Mouse (Mus musculus) liver, embryonic 13.5 days (tissue): ENCODE measurements around the gene Spata21. TPM values are rescaled to one million over a fixed set of nuclear protein-coding genes. Genes with fewer than 3 reads are reported as not detected.

Experiments
- ATAC-seq: fragments of 200-750 bp; cut with Nextera tagmentation; 2 replicates; pipeline ENCODE4 v1.8.0; 2017; ENCODE audit warnings: low read depth, mild to moderate bottlenecking, moderate number of reproducible peaks, moderate library complexity
- DNase-seq: peaks from one replicate; pipeline ENCODE4 v3.0.0; 2022
- H3K27ac ChIP-seq: fragments of 300-500 bp; sonication (generic); 2 replicates; pipeline ENCODE4 v1.5.1; 2015; ENCODE audit warnings: moderate library complexity, mild to moderate bottlenecking, inconsistent platforms
- H3K27me3 ChIP-seq: fragments of 300-500 bp; sonication (generic); 2 replicates; pipeline ENCODE4 v1.6.1; 2015; ENCODE audit warnings: mild to moderate bottlenecking, inconsistent platforms
- H3K36me3 ChIP-seq: fragments of 300-500 bp; sonication (generic); 2 replicates; pipeline ENCODE4 v1.6.1; 2015; ENCODE audit warnings: mild to moderate bottlenecking, inconsistent platforms
- H3K4me1 ChIP-seq: fragments of 300-500 bp; sonication (generic); replicated peaks from 2 replicates; pipeline ENCODE4 v1.6.1; 2015; ENCODE audit warnings: inconsistent platforms
- H3K4me2 ChIP-seq: fragments of 300-500 bp; sonication (generic); 2 replicates; pipeline ENCODE4 v1.6.1; 2015; ENCODE audit warnings: inconsistent platforms, mild to moderate bottlenecking, moderate library complexity
- H3K4me3 ChIP-seq: fragments of 300-500 bp; sonication (generic); replicated peaks from 2 replicates; pipeline ENCODE4 v1.5.1; 2015; ENCODE audit warnings: mild to moderate bottlenecking, inconsistent platforms
- H3K9ac ChIP-seq: fragments of 300-500 bp; sonication (generic); 2 replicates; pipeline ENCODE4 v1.6.1; 2015; ENCODE audit warnings: mild to moderate bottlenecking, inconsistent platforms
- H3K9me3 ChIP-seq: fragments of 300-500 bp; sonication (generic); replicated peaks from 2 replicates; pipeline ENCODE4 v1.6.1; 2016; ENCODE audit warnings: inconsistent platforms
- WGBS: fragments of 180-500 bp; shearing (Covaris S2); methylation state at CpG from one replicate; pipeline ENCODE4 v1.1.7; 2015; ENCODE audit not compliant: insufficient replicate concordance; 5-methylcytosine and 5-hydroxymethylcytosine counted together
- polyA plus RNA-seq: library from polyadenylated mRNA; unstranded; fragments of >200 nt; fragmentation: Nextera tagmentation; extraction: Ambion mirVana; gene quantifications from 2 replicates; pipeline ENCODE4 v1.2.1, GENCODE M21; 2015

Spata21 gene
- polyA plus RNA-seq, 1 experiment from 2014 or later, result not detected

- Histone ChIP-seq H3K4me3 (no peak overlapping the region), H3K4me1 (no peaks in the 10 kb centered on the region), H3K36me3 (peaks cover 19% of the 10 kb centered on the region), H3K27ac (no peak overlapping the region), H3K4me2 (no peak overlapping the region), H3K9me3 (no peaks in the 10 kb centered on the region; the same call in 1 of the 2 replicates), H3K27me3 (no peaks in the 10 kb centered on the region), H3K9ac (no peak overlapping the region)
- ATAC-seq, result no peak
- WGBS, result 69% methylated on average over 16 of the region's 16 CpGs
- no peak for DNase-seq
These were observed 18.5 kb downstream of the Spata21 start for GRCm38 (mm10) chr4:141106526-141107183.

DNA sequence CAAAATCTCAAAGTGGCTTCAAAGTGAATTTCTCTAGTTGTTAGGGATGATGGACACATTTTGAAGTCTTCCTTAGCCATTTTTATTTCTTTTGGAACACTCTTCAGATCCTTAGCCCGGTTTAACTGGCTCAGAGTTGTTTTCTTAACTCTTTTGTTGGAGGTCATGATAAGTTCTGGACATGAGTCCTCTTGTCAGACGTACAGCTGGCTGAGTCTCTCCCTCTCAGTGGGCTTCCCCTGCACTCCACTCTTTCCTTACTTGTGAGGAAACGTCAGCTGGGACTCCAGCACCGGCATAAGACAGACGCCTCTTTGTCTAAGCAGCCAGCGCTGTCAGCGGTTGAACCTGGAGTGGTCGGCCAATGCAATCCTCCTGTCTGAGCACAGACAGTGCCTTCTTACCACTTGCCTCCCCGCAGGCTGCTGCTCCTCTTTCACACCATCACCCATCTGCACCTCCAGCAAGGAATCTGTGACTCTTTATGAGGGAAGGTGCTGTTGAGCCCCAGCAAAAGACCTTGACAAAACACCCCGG is 20.1 kb downstream of the Spata21 start:
- H3K36me3 ChIP-seq, result peaks cover 34% of the 10 kb centered on the region
- H3K9me3 ChIP-seq, result no peaks in the 10 kb centered on the region; the same call in 1 of the 2 replicates
- H3K4me2 ChIP-seq, result no peak overlapping the region
- H3K27me3 ChIP-seq, result no peaks in the 10 kb centered on the region
- no peak overlapping the region for H3K9ac ChIP-seq
- DNase-seq (no peak), ATAC-seq (no peak)
- no peaks in the 10 kb centered on the region for H3K4me1 ChIP-seq
- whole genome bisulfite sequencing, result 52% methylated on average over 10 of the region's 10 CpGs
- no peak overlapping the region for H3K27ac ChIP-seq
- no peak overlapping the region for H3K4me3 ChIP-seq

DNA sequence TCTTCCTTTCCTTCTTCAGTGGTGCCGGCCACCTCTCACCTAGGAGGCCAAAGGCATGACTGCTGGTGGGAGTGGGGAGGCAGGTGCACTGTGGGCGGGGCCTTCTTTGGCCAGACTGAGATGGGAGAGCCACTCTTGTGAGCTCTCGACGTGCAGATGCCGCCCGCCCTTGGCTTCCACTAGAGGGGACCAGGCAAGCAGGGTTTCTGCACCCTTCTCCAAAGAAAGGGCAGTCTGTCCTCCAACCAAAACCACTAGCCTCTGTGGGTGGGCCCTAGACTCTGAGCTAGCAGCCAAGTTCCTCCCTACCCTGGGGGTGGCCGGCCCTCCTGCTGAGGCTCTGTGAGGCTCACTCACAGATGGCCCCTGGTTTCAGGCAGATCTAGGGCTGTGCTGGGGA is 25.7 kb downstream of the Spata21 start:
- peaks cover 7% of the 10 kb centered on the region for H3K4me1 ChIP-seq
- no peak overlapping the region for H3K4me2 ChIP-seq
- WGBS, result 72% methylated on average over 7 of the region's 7 CpGs
- no peak overlapping the region for H3K4me3 ChIP-seq
- no peak overlapping the region for H3K27ac ChIP-seq
- no peak overlapping the region for H3K9ac ChIP-seq
- no peaks in the 10 kb centered on the region for H3K27me3 ChIP-seq
- ATAC-seq (no peak), DNase-seq (no peak)
- peaks cover 85% of the 10 kb centered on the region for H3K36me3 ChIP-seq
- H3K9me3 ChIP-seq, result no peaks in the 10 kb centered on the region; the same call in 1 of the 2 replicates

DNA sequence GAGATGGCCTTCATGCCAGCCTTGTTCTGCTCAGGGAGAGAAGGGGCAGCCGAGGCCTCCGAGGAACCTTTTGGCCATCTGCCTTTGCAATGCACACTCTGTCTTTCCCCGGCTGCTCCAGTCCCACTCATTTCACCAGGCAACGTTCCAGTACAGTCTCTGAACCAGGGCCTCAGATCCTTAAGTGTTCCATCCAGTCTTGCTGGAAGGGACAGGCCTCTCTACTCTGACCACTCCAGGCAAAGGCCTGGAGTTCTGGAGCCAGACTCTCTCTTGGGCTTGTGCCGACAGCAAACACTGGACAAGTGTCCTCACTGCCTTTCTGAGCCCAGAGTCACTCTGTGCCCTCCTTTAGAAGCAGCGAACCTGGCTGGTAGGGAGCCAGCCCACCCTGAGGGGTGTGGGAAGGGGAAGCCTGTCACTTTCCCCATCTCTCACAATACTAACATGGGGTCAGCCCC is 26.4 kb downstream of the Spata21 start:
- peaks cover 85% of the 10 kb centered on the region for H3K36me3 ChIP-seq

DNA sequence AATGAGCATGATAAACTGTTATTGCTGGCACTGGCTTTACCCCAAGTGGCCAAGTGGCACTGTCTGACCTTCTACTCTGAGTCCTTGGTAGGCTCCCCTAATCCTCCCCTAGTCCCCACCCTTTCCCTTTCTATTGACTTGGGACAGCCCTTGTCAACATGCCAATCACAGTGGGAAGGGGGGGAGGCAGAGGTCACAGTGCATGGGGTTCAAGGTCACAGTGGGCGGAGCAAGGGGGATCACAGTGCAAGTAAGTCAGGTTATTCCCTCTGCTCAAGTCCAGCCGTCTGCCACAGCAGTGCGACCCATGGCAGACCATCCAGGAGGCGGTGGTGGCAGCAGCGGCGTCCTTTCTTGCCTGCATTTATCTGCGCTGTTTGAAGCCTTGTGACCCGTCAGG is 27.3 kb downstream of the Spata21 start:
- ATAC-seq (peak; percentile 15; the same call in 1 of the 2 replicates), DNase-seq (no peak)
- Histone ChIP-seq H3K27ac (no peak overlapping the region), H3K4me1 (peaks cover 12% of the 10 kb centered on the region), H3K4me2 (no peak overlapping the region), H3K4me3 (no peak overlapping the region), H3K9me3 (no peaks in the 10 kb centered on the region; the same call in 1 of the 2 replicates), H3K27me3 (no peaks in the 10 kb centered on the region), H3K36me3 (peaks cover 84% of the 10 kb centered on the region), H3K9ac (no peak overlapping the region)
- 75% methylated on average over 8 of the region's 8 CpGs for WGBS

More for the DNA sequence above, 26.4 kb downstream of the Spata21 start:
- ATAC-seq (no peak), DNase-seq (no peak)
- Histone ChIP-seq H3K9ac (no peak overlapping the region), H3K4me1 (peaks cover 12% of the 10 kb centered on the region), H3K9me3 (no peaks in the 10 kb centered on the region; the same call in 1 of the 2 replicates), H3K27ac (no peak overlapping the region), H3K27me3 (no peaks in the 10 kb centered on the region), H3K4me2 (no peak overlapping the region), H3K4me3 (no peak overlapping the region)
- WGBS, result 87% methylated on average over 6 of the region's 6 CpGs

GRCm38 (mm10) chr4:141118691-141119090 is 30.6 kb downstream of the Spata21 start:
- peaks cover 36% of the 10 kb centered on the region for H3K4me1 ChIP-seq
- H3K4me3 ChIP-seq, result no peak overlapping the region
- DNase-seq (no peak), ATAC-seq (no peak)
- H3K36me3 ChIP-seq, result peaks cover 58% of the 10 kb centered on the region
- H3K9ac ChIP-seq, result no peak overlapping the region
- H3K27ac ChIP-seq, result no peak overlapping the region
- no peaks in the 10 kb centered on the region for H3K27me3 ChIP-seq
- WGBS, result 67% methylated on average over 4 of the region's 4 CpGs
- no peaks in the 10 kb centered on the region for H3K9me3 ChIP-seq
- H3K4me2 ChIP-seq, result no peak overlapping the region

DNA sequence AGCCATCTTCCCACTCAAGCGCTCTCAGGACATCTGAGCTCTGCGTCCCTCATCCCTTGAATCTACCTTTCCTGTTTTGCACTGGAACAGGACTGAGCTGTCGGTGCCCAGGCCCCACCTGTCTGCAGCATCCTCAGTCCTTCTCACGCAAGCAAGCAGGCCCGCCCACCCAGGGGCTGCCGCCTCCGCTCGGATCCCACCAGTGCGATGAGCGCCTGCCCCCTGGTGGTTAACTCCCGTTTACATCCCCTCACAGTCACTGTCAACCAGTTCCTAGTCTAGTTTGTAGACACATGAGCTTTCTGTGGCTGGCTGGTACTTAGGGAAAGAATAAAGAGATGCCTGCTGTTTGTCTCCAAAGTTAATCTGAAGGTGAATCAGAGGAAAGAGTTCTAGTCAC is 32.6 kb downstream of the Spata21 start:
- no peaks in the 10 kb centered on the region for H3K9me3 ChIP-seq
- no peak for DNase-seq
- 37% methylated on average over 11 of the region's 11 CpGs for WGBS
- no peak overlapping the region for H3K4me2 ChIP-seq
- no peaks in the 10 kb centered on the region for H3K27me3 ChIP-seq
- H3K36me3 ChIP-seq, result peaks cover 40% of the 10 kb centered on the region
- no peak overlapping the region for H3K27ac ChIP-seq
- H3K4me3 ChIP-seq, result no peak overlapping the region
- no peak overlapping the region for H3K9ac ChIP-seq
- peaks cover 50% of the 10 kb centered on the region for H3K4me1 ChIP-seq
- peak; percentile 34; the same call in 1 of the 2 replicates for ATAC-seq

- peaks cover 60% of the 10 kb centered on the region for H3K4me1 ChIP-seq
- H3K27me3 ChIP-seq, result no peaks in the 10 kb centered on the region
- H3K9ac ChIP-seq, result no peak overlapping the region
- no peak overlapping the region; the same call in 1 of the 2 replicates for H3K27ac ChIP-seq
- DNase-seq (no peak), ATAC-seq (no peak)
- H3K9me3 ChIP-seq, result no peaks in the 10 kb centered on the region
- 80% methylated on average over 7 of the region's 7 CpGs for WGBS
- H3K36me3 ChIP-seq, result peaks cover 20% of the 10 kb centered on the region
- no peak overlapping the region for H3K4me3 ChIP-seq
- H3K4me2 ChIP-seq, result no peak overlapping the region
These were observed 34.5 kb downstream of the Spata21 start for GRCm38 (mm10) chr4:141122663-141123062.

- WGBS, result 42% methylated on average over 1 of the region's 1 CpGs
- Histone ChIP-seq H3K36me3 (peaks cover 16% of the 10 kb centered on the region), H3K4me2 (no peak overlapping the region), H3K27ac (no peak overlapping the region), H3K4me3 (no peak overlapping the region), H3K9me3 (no peaks in the 10 kb centered on the region), H3K9ac (no peak overlapping the region), H3K27me3 (no peaks in the 10 kb centered on the region), H3K4me1 (peaks cover 60% of the 10 kb centered on the region)
- DNase-seq, result no peak
- ATAC-seq, result no peak
These were observed 34.9 kb downstream of the Spata21 start for GRCm38 (mm10) chr4:141123065-141123464.

DNA sequence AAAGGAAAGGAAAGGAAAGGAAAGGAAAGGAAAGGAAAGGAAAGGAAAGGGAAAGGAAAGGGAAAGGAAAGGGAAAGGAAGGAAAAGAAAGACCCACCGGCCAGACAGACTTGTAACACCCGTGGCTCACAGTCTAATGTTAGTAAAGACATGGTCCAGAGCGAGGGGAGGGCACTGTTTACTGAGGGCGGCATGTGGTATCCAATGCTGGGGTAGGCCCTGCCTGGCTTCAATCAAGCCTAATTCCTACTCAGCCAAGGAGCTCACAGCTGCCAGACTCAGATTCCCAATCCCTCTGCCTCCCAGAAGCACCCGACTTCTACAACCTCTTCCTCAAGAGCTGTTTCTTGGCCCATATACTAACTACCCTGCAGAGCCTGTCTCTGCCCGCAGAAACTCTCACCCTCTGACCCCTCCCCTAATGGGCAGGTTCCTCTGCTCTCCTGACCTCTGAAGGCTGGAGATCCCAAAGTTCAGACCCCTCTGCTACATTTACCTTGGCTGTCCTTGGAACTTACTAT is 41.1 kb downstream of the Spata21 start:
- peak overlapping the region; percentile 61 for H3K27ac ChIP-seq
- H3K4me3 ChIP-seq, result no peak overlapping the region
- ATAC-seq, result 0 out of 2 replicates have a peak, but pooled peaks have one; percentile 19
- no peaks in the 10 kb centered on the region for H3K9me3 ChIP-seq
- no peak overlapping the region for H3K4me2 ChIP-seq
- H3K9ac ChIP-seq, result no peak overlapping the region
- WGBS, result 60% methylated on average over 6 of the region's 6 CpGs
- peaks cover 69% of the 10 kb centered on the region for H3K4me1 ChIP-seq
- no peaks in the 10 kb centered on the region for H3K27me3 ChIP-seq
- H3K36me3 ChIP-seq, result peaks cover 8% of the 10 kb centered on the region; the same call in 1 of the 2 replicates
- no peak for DNase-seq

GRCm38 (mm10) chr4:141130704-141131342 is 42.7 kb downstream of the Spata21 start:
- Histone ChIP-seq H3K4me3 (0 out of 2 replicates have a peak overlapping the region, but pooled peaks have one; percentile 4), H3K36me3 (peaks cover 14% of the 10 kb centered on the region; the same call in 1 of the 2 replicates), H3K27me3 (no peaks in the 10 kb centered on the region), H3K4me1 (peaks cover 70% of the 10 kb centered on the region), H3K4me2 (peak overlapping the region; percentile 46), H3K27ac (peak overlapping the region; percentile 82), H3K9ac (no peak overlapping the region), H3K9me3 (no peaks in the 10 kb centered on the region)
- no peak for DNase-seq
- ATAC-seq, result no peak
- 73% methylated on average over 6 of the region's 6 CpGs for WGBS
